Mouse (Mus musculus): ENCODE measurements around the gene Parva.

DNA sequence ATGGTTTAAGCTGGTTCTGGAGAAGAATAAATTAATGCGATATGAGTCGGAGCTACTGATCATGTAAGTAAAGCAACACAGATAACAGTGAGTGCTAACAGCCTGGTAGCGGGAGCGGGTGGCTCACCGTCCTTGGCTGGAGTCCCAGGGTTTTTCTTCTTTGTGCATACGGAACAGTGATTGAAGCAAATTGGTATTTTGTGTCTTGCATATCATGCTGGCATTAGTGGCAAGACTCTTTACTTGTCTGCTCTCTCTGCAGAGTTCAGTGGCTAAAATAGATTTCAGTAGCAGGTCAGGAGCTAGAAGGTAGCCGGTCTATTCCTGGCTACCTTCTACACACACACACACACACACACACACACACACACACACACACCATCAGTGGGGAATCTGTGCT is 19.7 kb upstream of the Parva start:
- no peak for TF ChIP-seq POLR2A (IDR thresholded peaks at IDR 0.05; ENCODE audit: low read depth, low read length)
- no peak for TF ChIP-seq CTCF (conservative IDR thresholded peaks at IDR 0.05; ENCODE audit: insufficient read depth, insufficient read length, low read depth, low read length)
